Mouse (Mus musculus): ENCODE results near the gene D630003M21Rik. TPM values are rescaled to one million over a fixed set of nuclear protein-coding genes. Genes with fewer than 3 reads are reported as not detected.

Gene D630003M21Rik
- total RNA-seq (2014; rRNA removed), result 4.6 and 5.5 TPM in 2 replicates
- 1.1 and 1.5 TPM in 2 replicates for polyA plus RNA-seq (2015; fragmentation: Nextera tagmentation; extraction: Ambion mirVana)

- H3K9ac ChIP-seq (replicated peaks; ENCODE audit: low read length, poor library complexity, severe bottlenecking), result peak within 1 kb of the TSS; percentile 48
- H3K4me3 ChIP-seq (ENCODE audit: low read depth, low read length), result peak within 1 kb of the TSS; percentile 42
- no peaks in the 10 kb centered on the region for H3K9me3 ChIP-seq (ENCODE audit: low read length)
- ATAC-seq (ENCODE audit: low FRiP score) (peak; percentile 84), DNase-seq (ENCODE audit: low spot score) (peak; percentile 59)
- peaks cover 7% of the 10 kb centered on the region; the same call in 1 of the 2 replicates for H3K4me1 ChIP-seq (ENCODE audit: insufficient read depth, low read length)
- no peaks in the 10 kb centered on the region for H3K36me3 ChIP-seq (ENCODE audit: insufficient read depth, low read length)
- under 1% methylated on average over 39 of the region's 55 CpGs for WGBS
- no peak within 1 kb of the TSS for H3K27ac ChIP-seq (ENCODE audit: low read depth, low read length)
- peak; percentile 40 for TF ChIP-seq CTCF (IDR thresholded peaks at IDR 0.05)
- no peaks in the 10 kb centered on the region for H3K27me3 ChIP-seq (ENCODE audit: insufficient read depth, low read length)
- H3K4me2 ChIP-seq (ENCODE audit: low read depth, low read length, poor library complexity, severe bottlenecking), result peak within 1 kb of the TSS; percentile 94
Observed at GRCm38 (mm10) chr2:158228670-158229502, at the start of gene D630003M21Rik. D630003M21Rik (minus strand) TSS chr2:158229222.

- H3K4me2 ChIP-seq (ENCODE audit: low read depth, low read length, poor library complexity, severe bottlenecking), result no peak overlapping the region
- WGBS, result 80% methylated on average over 4 of the region's 4 CpGs
- ATAC-seq (ENCODE audit: low FRiP score) (no peak), DNase-seq (ENCODE audit: low spot score) (no peak)
- no peak overlapping the region for H3K4me3 ChIP-seq (ENCODE audit: low read depth, low read length)
- H3K9me3 ChIP-seq (ENCODE audit: low read length), result no peaks in the 10 kb centered on the region
- no peak overlapping the region for H3K27ac ChIP-seq (ENCODE audit: low read depth, low read length)
- no peak for TF ChIP-seq CTCF (IDR thresholded peaks at IDR 0.05)
- no peaks in the 10 kb centered on the region for H3K36me3 ChIP-seq (ENCODE audit: insufficient read depth, low read length)
- no peak overlapping the region for H3K9ac ChIP-seq (replicated peaks; ENCODE audit: low read length, poor library complexity, severe bottlenecking)
- no peaks in the 10 kb centered on the region for H3K4me1 ChIP-seq (ENCODE audit: insufficient read depth, low read length)
- H3K27me3 ChIP-seq (ENCODE audit: insufficient read depth, low read length), result no peaks in the 10 kb centered on the region
Observed at GRCm38 (mm10) chr2:158276878-158277277, 47.9 kb upstream of the D630003M21Rik start.

GRCm38 (mm10) chr2:158276451-158276850, 47.4 kb upstream of the D630003M21Rik start:
- no peaks in the 10 kb centered on the region for H3K4me1 ChIP-seq (ENCODE audit: insufficient read depth, low read length)
- H3K4me3 ChIP-seq (ENCODE audit: low read depth, low read length), result no peak overlapping the region
- H3K27me3 ChIP-seq (ENCODE audit: insufficient read depth, low read length), result no peaks in the 10 kb centered on the region
- no peak for ATAC-seq (ENCODE audit: low FRiP score)
- H3K27ac ChIP-seq (ENCODE audit: low read depth, low read length), result no peak overlapping the region
- no peaks in the 10 kb centered on the region for H3K36me3 ChIP-seq (ENCODE audit: insufficient read depth, low read length)
- H3K9me3 ChIP-seq (ENCODE audit: low read length), result no peaks in the 10 kb centered on the region
- no peak for TF ChIP-seq CTCF (IDR thresholded peaks at IDR 0.05)
- no peak for DNase-seq (ENCODE audit: low spot score)
- no peak overlapping the region for H3K4me2 ChIP-seq (ENCODE audit: low read depth, low read length, poor library complexity, severe bottlenecking)
- whole genome bisulfite sequencing, result 81% methylated on average over 6 of the region's 6 CpGs
- no peak overlapping the region for H3K9ac ChIP-seq (replicated peaks; ENCODE audit: low read length, poor library complexity, severe bottlenecking)

DNA sequence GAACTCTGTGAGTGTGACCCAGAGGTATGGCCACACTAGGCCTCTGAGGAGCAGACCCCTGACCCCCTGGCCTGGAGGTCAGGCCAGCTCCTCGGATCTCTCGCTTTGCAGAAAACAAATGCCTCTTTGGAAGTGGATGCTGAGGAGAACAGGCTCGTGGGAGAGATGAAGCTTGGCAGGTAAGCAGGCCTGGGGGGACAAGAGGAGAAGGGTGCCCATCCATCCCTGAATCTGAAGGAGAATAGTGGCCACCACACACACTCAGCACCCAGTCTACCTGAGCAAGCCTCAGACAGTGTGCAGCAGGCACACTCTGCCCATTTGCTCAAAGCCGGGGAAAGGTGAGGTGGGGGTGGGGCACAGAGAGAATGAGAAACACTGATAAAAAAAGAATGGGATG, 46.8 kb upstream of the D630003M21Rik start:
- no peaks in the 10 kb centered on the region for H3K4me1 ChIP-seq (ENCODE audit: insufficient read depth, low read length)
- DNase-seq (ENCODE audit: low spot score), result no peak
- H3K27me3 ChIP-seq (ENCODE audit: insufficient read depth, low read length), result no peaks in the 10 kb centered on the region
- no peak overlapping the region for H3K4me2 ChIP-seq (ENCODE audit: low read depth, low read length, poor library complexity, severe bottlenecking)
- no peak overlapping the region for H3K27ac ChIP-seq (ENCODE audit: low read depth, low read length)
- H3K9ac ChIP-seq (replicated peaks; ENCODE audit: low read length, poor library complexity, severe bottlenecking), result no peak overlapping the region
- ATAC-seq (ENCODE audit: low FRiP score), result no peak
- no peaks in the 10 kb centered on the region for H3K9me3 ChIP-seq (ENCODE audit: low read length)
- H3K36me3 ChIP-seq (ENCODE audit: insufficient read depth, low read length), result no peaks in the 10 kb centered on the region
- TF ChIP-seq CTCF (IDR thresholded peaks at IDR 0.05), result no peak
- no peak overlapping the region for H3K4me3 ChIP-seq (ENCODE audit: low read depth, low read length)
- WGBS, result 75% methylated on average over 4 of the region's 4 CpGs

- no peaks in the 10 kb centered on the region for H3K4me1 ChIP-seq (ENCODE audit: insufficient read depth, low read length)
- ATAC-seq (ENCODE audit: low FRiP score), result no peak
- no peak for TF ChIP-seq CTCF (IDR thresholded peaks at IDR 0.05)
- no peak overlapping the region for H3K4me2 ChIP-seq (ENCODE audit: low read depth, low read length, poor library complexity, severe bottlenecking)
- DNase-seq (ENCODE audit: low spot score), result no peak
- no peaks in the 10 kb centered on the region for H3K9me3 ChIP-seq (ENCODE audit: low read length)
- no peak overlapping the region for H3K4me3 ChIP-seq (ENCODE audit: low read depth, low read length)
- no peaks in the 10 kb centered on the region for H3K27me3 ChIP-seq (ENCODE audit: insufficient read depth, low read length)
- no peaks in the 10 kb centered on the region for H3K36me3 ChIP-seq (ENCODE audit: insufficient read depth, low read length)
- no peak overlapping the region for H3K9ac ChIP-seq (replicated peaks; ENCODE audit: low read length, poor library complexity, severe bottlenecking)
- WGBS, result 89% methylated on average over 3 of the region's 3 CpGs
- H3K27ac ChIP-seq (ENCODE audit: low read depth, low read length), result no peak overlapping the region
Observed at GRCm38 (mm10) chr2:158275349-158275748, 46.3 kb upstream of the D630003M21Rik start.

DNA sequence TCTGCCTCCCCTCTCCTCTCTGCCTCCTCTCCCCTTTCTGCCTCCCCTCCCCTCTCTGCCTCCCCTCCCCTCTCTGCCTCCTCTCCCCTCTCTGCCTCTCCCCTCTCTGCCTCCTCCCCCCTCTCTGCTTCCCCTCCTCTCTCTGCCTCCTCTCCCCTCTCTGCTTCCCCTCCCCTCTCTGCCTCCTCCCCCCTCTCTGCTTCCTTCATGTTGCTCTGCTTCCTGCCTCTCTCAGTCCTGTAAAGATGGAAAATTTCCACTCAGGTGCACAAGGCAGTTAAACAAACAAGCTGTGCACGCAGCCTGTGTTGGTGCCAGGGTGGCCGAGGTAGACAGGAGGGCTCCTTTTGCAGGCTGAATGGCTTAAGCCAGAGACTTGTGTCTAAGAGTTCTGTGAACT, 44.6 kb upstream of the D630003M21Rik start:
- no peaks in the 10 kb centered on the region for H3K27me3 ChIP-seq (ENCODE audit: insufficient read depth, low read length)
- no peak overlapping the region for H3K4me3 ChIP-seq (ENCODE audit: low read depth, low read length)
- H3K4me2 ChIP-seq (ENCODE audit: low read depth, low read length, poor library complexity, severe bottlenecking), result no peak overlapping the region
- TF ChIP-seq CTCF (IDR thresholded peaks at IDR 0.05), result no peak
- ATAC-seq (ENCODE audit: low FRiP score) (no peak), DNase-seq (ENCODE audit: low spot score) (peak; percentile 21)
- WGBS, result 21% methylated on average over 2 of the region's 2 CpGs
- no peak overlapping the region for H3K27ac ChIP-seq (ENCODE audit: low read depth, low read length)
- no peaks in the 10 kb centered on the region for H3K4me1 ChIP-seq (ENCODE audit: insufficient read depth, low read length)
- H3K36me3 ChIP-seq (ENCODE audit: insufficient read depth, low read length), result no peaks in the 10 kb centered on the region
- no peaks in the 10 kb centered on the region for H3K9me3 ChIP-seq (ENCODE audit: low read length)
- no peak overlapping the region for H3K9ac ChIP-seq (replicated peaks; ENCODE audit: low read length, poor library complexity, severe bottlenecking)

All from midbrain, postnatal 0 days (tissue).